8 mouse cellular contexts compared by ENCODE assay signal in the genomic region with DNA sequence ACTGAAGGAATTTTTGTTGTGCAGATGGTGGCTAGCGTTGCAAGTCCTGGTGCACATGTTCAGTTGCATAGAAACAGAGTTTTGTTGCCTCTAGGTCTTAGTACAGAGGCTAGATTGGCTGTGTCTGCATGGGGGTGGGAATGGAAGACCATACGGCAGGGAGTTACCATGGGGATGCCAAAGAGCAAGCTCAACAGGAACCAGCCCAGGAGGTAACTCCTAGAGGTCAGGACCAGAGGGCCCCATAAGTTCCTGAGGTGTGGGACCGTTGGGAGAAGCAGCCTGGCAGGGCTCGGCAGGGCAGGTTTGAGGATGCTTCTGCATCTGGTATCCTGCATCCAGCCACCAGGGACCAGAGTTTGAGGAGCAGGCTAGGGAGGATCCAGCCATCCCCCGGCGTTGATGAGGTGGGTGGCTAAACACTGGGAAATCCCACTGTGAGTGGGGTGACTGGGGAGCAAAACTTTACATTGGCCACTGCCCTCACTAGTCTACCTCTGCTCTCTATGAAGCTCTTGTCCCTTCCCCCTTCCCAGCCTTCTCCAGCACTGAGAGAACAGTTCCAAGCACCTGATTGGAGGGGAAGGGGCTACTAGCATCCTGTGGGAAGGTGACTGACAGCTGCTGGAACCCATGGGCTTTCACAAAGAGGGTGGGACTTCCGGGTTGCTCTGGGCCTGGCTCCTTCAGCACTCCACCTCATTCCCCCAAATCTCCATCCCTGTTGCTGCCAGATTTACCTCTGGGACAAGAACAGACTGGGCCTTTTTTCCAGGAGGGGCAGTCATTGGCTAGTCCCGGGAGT. TPM values are rescaled to one million over a fixed set of nuclear protein-coding genes. Genes with fewer than 3 reads are reported as not detected.
DNase-seq lines count a peak whose midpoint lies in the region; ATAC-seq and TF ChIP-seq lines count a peak whose summit lies in the region.

No protein-coding gene starts in this region.

- H3K9me3 ChIP-seq in forebrain, embryonic 16.5 days (ENCODE audit: control insufficient read depth, low read length) = no peaks in the 10 kb centered on the region
- H3K9me3 ChIP-seq in lung, embryonic 16.5 days (ENCODE audit: control insufficient read depth, low read length) = no peaks in the 10 kb centered on the region

- ATAC-seq in forebrain, embryonic 16.5 days = peak; percentile 65
- no peak for ATAC-seq in lung, embryonic 16.5 days (ENCODE audit: low read depth)

- DNase-seq in gastrocnemius, adult 2 months = no peak
- DNase-seq in gastrocnemius, postnatal 10 days = no peak
- peak; percentile 71 for DNase-seq in WW6 (ENCODE audit: low read depth, low spot score)
- DNase-seq in kidney, postnatal 10 days = peak; percentile 56
- peak; percentile 59 for DNase-seq in right cerebral cortex, postnatal 14 days
- no peak for DNase-seq in adrenal gland, adult 8-10 months

- no peaks in the 10 kb centered on the region for H3K27me3 ChIP-seq in forebrain, embryonic 16.5 days (replicated peaks; ENCODE audit: control insufficient read depth, insufficient read depth, low read length)
- H3K27me3 ChIP-seq in lung, embryonic 16.5 days (ENCODE audit: control insufficient read depth, insufficient read depth, low read depth, low read length) = no peaks in the 10 kb centered on the region

- peaks cover 28% of the 10 kb centered on the region for H3K4me1 ChIP-seq in forebrain, embryonic 16.5 days (replicated peaks; ENCODE audit: control insufficient read depth, insufficient read depth, low read length)
- H3K4me1 ChIP-seq in lung, embryonic 16.5 days (replicated peaks; ENCODE audit: control insufficient read depth, insufficient read depth, low read length) = peaks cover 15% of the 10 kb centered on the region

- peak overlapping the region; percentile 72 for H3K9ac ChIP-seq in forebrain, embryonic 16.5 days (replicated peaks; ENCODE audit: low read depth, low read length)
- peak overlapping the region; percentile 85 for H3K9ac ChIP-seq in lung, embryonic 16.5 days (ENCODE audit: low read length)

- H3K36me3 ChIP-seq in forebrain, embryonic 16.5 days (ENCODE audit: control insufficient read depth, insufficient read depth) = no peaks in the 10 kb centered on the region; the same call in 1 of the 2 replicates
- peaks cover 4% of the 10 kb centered on the region; the same call in 1 of the 2 replicates for H3K36me3 ChIP-seq in lung, embryonic 16.5 days (ENCODE audit: control insufficient read depth, insufficient read depth, low read length)

- WGBS in forebrain, embryonic 16.5 days = 4% methylated on average over 8 of the region's 8 CpGs
- WGBS in lung, embryonic 16.5 days = 5% methylated on average over 8 of the region's 8 CpGs

- peak overlapping the region; percentile 83 for H3K4me3 ChIP-seq in gastrocnemius, adult 2 months
- H3K4me3 ChIP-seq in forebrain, embryonic 16.5 days (replicated peaks; ENCODE audit: low read length) = peak overlapping the region; percentile 66
- H3K4me3 ChIP-seq in lung, embryonic 16.5 days (ENCODE audit: low read length) = peak overlapping the region; percentile 92

- peak overlapping the region; percentile 82 for H3K4me2 ChIP-seq in forebrain, embryonic 16.5 days (ENCODE audit: low read length)
- H3K4me2 ChIP-seq in lung, embryonic 16.5 days (ENCODE audit: low read depth, low read length) = peak overlapping the region; percentile 95

- H3K27ac ChIP-seq in gastrocnemius, adult 2 months = peak overlapping the region; percentile 92; the same call in 1 of the 2 replicates
- H3K27ac ChIP-seq in forebrain, embryonic 16.5 days (ENCODE audit: low read length) = peak overlapping the region; percentile 41; the same call in 1 of the 2 replicates
- H3K27ac ChIP-seq in lung, embryonic 16.5 days (ENCODE audit: low read length) = no peak overlapping the region

- intact Hi-C loops in gastrocnemius, adult 2 months (cut with DNase I) = no loop called here

- TF ChIP-seq CTCF in gastrocnemius, adult 2 months (IDR thresholded peaks at IDR 0.05) = no peak

RNA-seq across cellular contexts. Expression of gene Hdgfl2, which starts 1.5 kb away (rescaled TPM):
- 10 to 100 TPM; 23.8 to 26.3 TPM for total RNA-seq in gastrocnemius, adult 2 months (2021)
- 10 to 100 TPM; 37.7 to 45.7 TPM for total RNA-seq in gastrocnemius, postnatal 10 days (2021)
- polyA plus RNA-seq in forebrain, embryonic 16.5 days (2015; fragmentation: Nextera tagmentation; extraction: Ambion mirVana) = 151 and 158 TPM in 2 replicates
- polyA plus RNA-seq in lung, embryonic 16.5 days (2015; fragmentation: Nextera tagmentation; extraction: Ambion mirVana) = 95.2 and 96.7 TPM in 2 replicates
- 100 to 1,000 TPM in 1 of 4 experiments, 10 to 100 TPM in 3; 55.6 to 123 (median 80.3) TPM for total RNA-seq in adrenal gland, adult 8-10 months (2022)

RNA-seq across cellular contexts. Expression of gene Ubxn6, which starts 6.2 kb away (rescaled TPM):
- total RNA-seq in gastrocnemius, adult 2 months (2021) = 10 to 100 TPM; 55.6 to 64.3 TPM
- total RNA-seq in gastrocnemius, postnatal 10 days (2021) = 10 to 100 TPM; 37.8 to 39.0 TPM
- polyA plus RNA-seq in forebrain, embryonic 16.5 days (2015; fragmentation: Nextera tagmentation; extraction: Ambion mirVana) = 78.8 and 85.8 TPM in 2 replicates
- polyA plus RNA-seq in lung, embryonic 16.5 days (2015; fragmentation: Nextera tagmentation; extraction: Ambion mirVana) = 38.8 and 41.6 TPM in 2 replicates
- 10 to 100 TPM; 67.6 to 93.5 (median 82.6) TPM for total RNA-seq in adrenal gland, adult 8-10 months (2022)

RNA-seq across cellular contexts. Expression of gene Plin4, which starts 28.6 kb away (rescaled TPM):
- 100 to 1,000 TPM; 255 to 281 TPM for total RNA-seq in gastrocnemius, adult 2 months (2021)
- total RNA-seq in gastrocnemius, postnatal 10 days (2021) = 100 to 1,000 TPM in 1 of 2 experiments, 10 to 100 TPM in 1; 75.2 to 106 TPM
- polyA plus RNA-seq in forebrain, embryonic 16.5 days (2015; fragmentation: Nextera tagmentation; extraction: Ambion mirVana) = 0.09 and 0.14 TPM in 2 replicates
- polyA plus RNA-seq in lung, embryonic 16.5 days (2015; fragmentation: Nextera tagmentation; extraction: Ambion mirVana) = 0.15 and 0.28 TPM in 2 replicates
- 100 to 1,000 TPM in 1 of 4 experiments, 10 to 100 TPM in 3; 45.4 to 191 (median 87.0) TPM for total RNA-seq in adrenal gland, adult 8-10 months (2022)

RNA-seq across cellular contexts. Expression of gene Plin5, which starts 36.4 kb away (rescaled TPM):
- 10 to 100 TPM; 22.9 to 55.7 TPM for total RNA-seq in gastrocnemius, adult 2 months (2021)
- 10 to 100 TPM; 19.2 to 19.9 TPM for total RNA-seq in gastrocnemius, postnatal 10 days (2021)
- 0.67 and 1.4 TPM in 2 replicates for polyA plus RNA-seq in forebrain, embryonic 16.5 days (2015; fragmentation: Nextera tagmentation; extraction: Ambion mirVana)
- 1.3 and 2.1 TPM in 2 replicates for polyA plus RNA-seq in lung, embryonic 16.5 days (2015; fragmentation: Nextera tagmentation; extraction: Ambion mirVana)
- 10 to 100 TPM; 20.4 to 32.6 (median 26.9) TPM for total RNA-seq in adrenal gland, adult 8-10 months (2022)

RNA-seq across cellular contexts. Expression of gene Chaf1a, which starts 40.7 kb away (rescaled TPM):
- total RNA-seq in gastrocnemius, adult 2 months (2021) = under 1 TPM; 0.46 to 0.59 TPM
- 1 to 10 TPM; 3.6 to 8.7 TPM for total RNA-seq in gastrocnemius, postnatal 10 days (2021)
- polyA plus RNA-seq in forebrain, embryonic 16.5 days (2015; fragmentation: Nextera tagmentation; extraction: Ambion mirVana) = 10.6 and 12.6 TPM in 2 replicates
- 23.8 and 24.0 TPM in 2 replicates for polyA plus RNA-seq in lung, embryonic 16.5 days (2015; fragmentation: Nextera tagmentation; extraction: Ambion mirVana)
- total RNA-seq in adrenal gland, adult 8-10 months (2022) = 1 to 10 TPM; 3.8 to 6.0 (median 4.3) TPM

Comparison
In these comparisons a context has a peak if more than half of its experiments do, and no peak if none do; other contexts are left out.
1. DNase-seq: peak in WW6 (single experiment), kidney, postnatal 10 days (single experiment) and right cerebral cortex, postnatal 14 days (single experiment); none in gastrocnemius, adult 2 months (single experiment), gastrocnemius, postnatal 10 days (single experiment) and adrenal gland, adult 8-10 months (single experiment).
2. Peak in every context shown above with its lines, with median percentiles within 50 percentile points of each other: H3K4me3 ChIP-seq.